Comparison of ENCODE assay signal across 8 mouse cellular contexts in genomic region chr13:20231837-20232728, GRCm38 (mm10).
DNase-seq lines count a peak whose midpoint lies in the region; ATAC-seq and TF ChIP-seq lines count a peak whose summit lies in the region.

No protein-coding gene starts in this region.

- peaks cover 3% of the 10 kb centered on the region for H3K4me1 ChIP-seq in cerebellum, adult 2 months (ENCODE audit: control insufficient read depth, insufficient read depth, low read length)
- no peaks in the 10 kb centered on the region for H3K4me1 ChIP-seq in midbrain, embryonic 15.5 days

- H3K4me2 ChIP-seq in midbrain, embryonic 15.5 days = no peak overlapping the region

- 33% methylated on average over 11 of the region's 11 CpGs for WGBS in cerebellum, adult 2 months
- WGBS in large intestine, adult 2 months = 26% methylated on average over 11 of the region's 11 CpGs
- WGBS in midbrain, embryonic 15.5 days = 52% methylated on average over 11 of the region's 11 CpGs

- intact Hi-C loops in heart, postnatal 36 days (cut with DNase I) = loop anchor here (5.0 kb wide), 2 partner anchors 50 to 140 kb away; partner anchors contain the start of gene Elmo1

- TF ChIP-seq CTCF in cerebellum, adult 2 months (IDR thresholded peaks at IDR 0.05; ENCODE audit: borderline replicate concordance, insufficient read depth, low read depth, low read length) = no peak

- no peak overlapping the region for H3K9ac ChIP-seq in midbrain, embryonic 15.5 days

- no peaks in the 10 kb centered on the region for H3K9me3 ChIP-seq in midbrain, embryonic 15.5 days

- 0 out of 2 replicates have a peak, but pooled peaks have one; percentile 6 for ATAC-seq in midbrain, embryonic 15.5 days (replicated peaks)

- no peak overlapping the region; the same call in 1 of the 2 replicates for H3K27ac ChIP-seq in cerebellum, adult 2 months (ENCODE audit: insufficient read depth, low read length)
- H3K27ac ChIP-seq in midbrain, embryonic 15.5 days = no peak overlapping the region

- no peak overlapping the region for H3K4me3 ChIP-seq in cerebellum, adult 2 months (replicated peaks; ENCODE audit: insufficient read depth, low read depth, low read length)
- H3K4me3 ChIP-seq in midbrain, embryonic 15.5 days = no peak overlapping the region

- DNase-seq in cerebellum, adult 2 months = peak; percentile 14 to 20
- DNase-seq in cerebellum, adult 9-11 months = no peak
- DNase-seq in urinary bladder, postnatal 14 days (ENCODE audit: low spot score) = peak; percentile 77
- no peak for DNase-seq in urinary bladder, adult 2 months (ENCODE audit: low spot score)
- peak; percentile 71 to 80 for DNase-seq in heart, postnatal 36 days
- DNase-seq in large intestine, adult 2 months (ENCODE audit: low read depth, low spot score) = peak; percentile 19
- peak; percentile 52 for DNase-seq in yolk sac, embryonic 10.5 days (ENCODE audit: low spot score)

- no peaks in the 10 kb centered on the region for H3K36me3 ChIP-seq in midbrain, embryonic 15.5 days (replicated peaks)

- no peaks in the 10 kb centered on the region for H3K27me3 ChIP-seq in cerebellum, adult 2 months (ENCODE audit: control insufficient read depth, insufficient read depth, low read length)
- H3K27me3 ChIP-seq in midbrain, embryonic 15.5 days (replicated peaks) = no peaks in the 10 kb centered on the region

- no peak for TF ChIP-seq POLR2A in cerebellum, adult 2 months (IDR thresholded peaks at IDR 0.05; ENCODE audit: borderline replicate concordance, insufficient read depth, low read length)

Comparison
In these comparisons a context has a peak if more than half of its experiments do, and no peak if none do; other contexts are left out.
1. DNase-seq: peak in cerebellum, adult 2 months (2 of 2), urinary bladder, postnatal 14 days (single experiment), heart, postnatal 36 days (2 of 2), large intestine, adult 2 months (single experiment) and yolk sac, embryonic 10.5 days (single experiment); none in cerebellum, adult 9-11 months (single experiment) and urinary bladder, adult 2 months (single experiment).